Mouse (Mus musculus) frontal cortex, postnatal 10 days (tissue): ENCODE measurements at regions not wholly inside any gene's neighbourhood (a gene's known extent, or its start where the extent isn't known, plus 50 kb on each side); places are given as distances from the start of the nearest gene placed in this dataset.
A peak's percentile ranks its signal among the peaks of the same experiment; 100 is the strongest.

ENCODE experiments used
- DNase-seq, 2 experiments: peaks; one replicate each; pipeline ENCODE4 v3.0.0; 2022; ENCODE audit warnings: low spot score in 2 of 2, mixed read lengths in 1 of 2

DNA sequence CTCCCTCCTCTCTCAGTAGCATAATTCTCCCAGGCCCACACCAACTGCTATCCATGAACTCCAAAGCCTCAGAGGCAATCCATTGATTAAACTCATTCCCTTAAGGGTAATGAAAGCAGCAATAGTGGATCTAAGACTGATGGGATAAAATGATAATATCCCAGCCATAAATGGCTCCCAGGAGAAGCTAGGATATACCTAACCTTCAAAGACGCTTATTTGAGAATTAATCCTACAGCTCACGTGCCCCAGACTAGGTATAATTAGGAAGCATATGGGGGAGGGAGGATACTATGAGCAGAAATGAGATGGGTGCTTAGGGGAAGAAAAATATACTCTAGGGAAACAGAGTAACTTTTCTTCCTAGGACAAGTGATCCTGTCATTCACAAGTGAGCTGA lies 52.8 kb upstream of the Rnf32 start:
- DNase-seq, result no peak

DNA sequence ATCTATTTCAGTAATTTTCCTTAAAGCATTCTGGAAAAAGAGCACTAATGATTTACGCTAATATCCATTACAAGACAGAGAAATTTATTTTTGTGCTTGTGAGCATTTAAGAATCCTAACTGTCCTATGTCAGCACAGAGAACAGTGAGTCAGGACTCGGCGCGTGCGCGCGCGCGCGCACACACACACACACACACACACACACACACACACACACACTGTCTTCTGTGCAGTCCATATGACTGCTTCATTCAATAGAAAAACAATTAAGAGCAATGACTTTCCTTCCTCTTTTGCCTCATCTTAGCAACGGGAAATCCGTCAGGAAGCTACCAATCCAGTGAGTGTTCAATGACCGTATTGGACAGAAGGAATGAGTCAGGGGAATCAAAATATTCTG lies 53.3 kb upstream of the Rnf32 start:
- no peak for DNase-seq

DNA sequence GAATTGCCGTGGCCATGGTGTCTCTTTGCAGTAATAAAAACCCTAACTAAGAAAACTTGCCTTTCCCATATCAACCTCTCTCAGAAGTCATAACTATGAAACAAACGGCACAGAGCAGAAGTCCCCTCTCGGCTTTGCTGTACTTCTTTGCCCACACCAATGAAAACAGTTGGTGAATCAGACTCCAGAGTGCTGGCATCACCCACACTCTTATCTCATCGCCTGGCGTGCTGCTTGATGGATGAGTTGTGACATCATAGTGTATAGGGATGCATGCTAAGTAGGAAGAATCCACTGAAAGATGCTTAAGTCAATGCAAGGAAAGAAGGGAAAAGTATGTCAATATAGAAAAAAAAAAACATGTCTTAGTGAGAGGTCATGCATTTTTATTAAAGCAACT lies 58.3 kb upstream of the Rnf32 start:
- no peak for DNase-seq

DNA sequence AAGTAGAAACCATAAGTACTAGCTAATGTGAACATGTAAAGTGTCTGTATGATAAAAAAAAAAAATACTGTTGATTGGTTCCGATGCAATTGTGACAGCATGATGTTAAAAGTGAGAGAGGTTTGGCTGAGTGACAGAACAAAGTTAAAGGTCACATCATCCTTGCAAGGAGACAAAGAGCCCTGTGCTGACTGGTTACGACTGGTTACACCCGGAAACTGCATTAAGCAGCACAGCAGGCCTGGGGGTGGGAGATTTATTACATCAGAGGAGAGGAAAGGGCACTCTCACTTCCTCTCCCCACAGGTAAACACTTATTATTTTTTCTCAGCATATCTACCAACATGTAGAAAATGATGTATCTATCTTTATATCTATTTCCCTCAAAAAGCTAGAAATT lies 63.5 kb upstream of the Rnf32 start:
- no peak for DNase-seq

DNA sequence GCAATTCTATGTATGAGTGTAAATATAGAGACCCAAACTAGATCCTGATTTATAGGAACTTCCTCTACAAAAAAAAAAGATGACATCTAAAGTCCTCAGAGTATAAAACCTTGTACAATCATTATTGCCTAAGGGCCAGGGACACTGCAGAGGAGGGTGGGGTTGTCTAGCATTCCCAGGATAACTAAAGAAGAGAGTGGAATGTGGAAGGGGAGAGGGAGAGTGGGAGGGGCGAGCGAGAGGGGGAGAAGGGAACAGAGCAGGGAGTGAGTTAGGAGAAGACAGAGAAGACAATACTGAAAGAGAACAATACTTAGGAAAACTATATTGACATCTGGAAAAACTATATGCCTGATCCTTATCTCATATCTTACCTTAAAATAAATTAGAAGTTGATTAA lies 64.0 kb upstream of the Rnf32 start:
- DNase-seq, result no peak

DNA sequence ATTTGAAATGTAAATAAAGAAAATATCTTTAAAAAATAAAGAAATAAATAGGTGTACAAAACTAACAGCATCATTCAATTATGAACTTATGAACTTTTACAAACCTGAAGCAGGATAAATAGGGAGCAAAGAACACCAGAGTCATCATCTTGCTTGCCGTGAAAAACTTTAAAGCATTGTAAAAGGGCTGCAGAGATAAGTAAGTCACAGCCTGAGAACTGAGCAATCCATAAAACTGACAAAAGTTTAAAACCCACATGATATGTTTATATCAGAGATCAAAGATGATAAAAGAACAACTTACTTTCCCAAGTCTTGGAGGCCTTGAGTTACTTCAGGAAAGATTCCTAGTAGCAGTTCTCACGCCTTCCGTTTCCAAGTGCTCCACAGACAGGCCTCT lies 66.1 kb upstream of the Rnf32 start:
- no peak for DNase-seq

DNA sequence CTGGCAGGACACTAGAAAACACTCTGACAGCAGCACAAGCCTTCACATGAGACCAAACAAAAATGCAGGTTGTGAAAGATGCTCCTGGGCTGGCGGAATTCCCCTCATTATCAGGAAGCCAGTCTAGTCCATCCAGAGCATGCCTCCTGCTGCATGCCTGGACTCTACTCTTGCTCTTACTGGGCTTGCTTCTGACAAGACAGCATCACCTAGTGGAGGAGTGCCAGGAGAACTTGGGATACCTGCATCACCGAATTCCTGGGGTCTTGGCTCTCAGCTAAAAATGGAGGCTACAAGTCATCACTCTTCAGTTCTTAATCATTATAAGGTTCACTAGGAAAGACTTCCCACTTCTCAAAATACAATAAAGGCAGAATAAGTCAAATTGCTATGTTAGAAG lies 78.8 kb upstream of the Rnf32 start:
- DNase-seq, result no peak

DNA sequence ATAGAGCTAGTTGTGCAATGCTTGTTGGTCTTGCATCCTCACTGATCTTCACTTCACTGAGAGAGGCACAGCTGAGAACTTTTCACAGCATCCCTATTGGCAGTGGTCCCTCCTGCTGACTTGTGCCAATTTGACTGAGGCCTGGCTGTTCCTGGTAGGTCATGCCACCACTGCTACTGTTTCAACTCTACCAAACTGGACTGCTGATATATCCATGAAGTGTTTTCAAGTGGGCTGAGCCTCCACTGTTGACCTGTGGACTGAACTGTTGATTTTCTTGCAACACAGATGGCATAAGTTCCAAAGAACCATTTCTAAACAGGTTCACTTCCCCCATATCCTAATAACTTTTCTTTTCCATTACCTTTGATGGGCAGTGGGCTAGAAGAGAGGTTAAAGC lies 83.3 kb upstream of the Rnf32 start:
- DNase-seq, result no peak

DNA sequence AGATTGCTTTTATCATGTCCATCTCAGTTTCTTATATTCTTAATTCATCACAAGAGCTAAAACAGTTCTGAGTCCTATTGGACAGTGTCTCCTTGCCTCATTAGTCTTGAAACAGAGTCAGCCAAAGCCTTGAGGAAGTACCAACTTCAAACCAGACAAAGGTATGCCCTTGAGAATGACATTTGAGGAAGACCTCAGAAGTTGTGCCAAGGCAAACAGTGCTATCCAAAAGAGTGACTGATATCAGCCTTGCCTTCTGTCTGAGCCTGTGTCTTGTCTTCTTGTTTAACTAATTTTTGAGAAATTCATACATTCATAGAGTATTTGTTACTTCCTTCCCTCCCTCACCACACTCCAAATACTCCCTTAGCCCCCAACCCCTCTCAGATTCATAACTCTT lies 88.5 kb upstream of the Rnf32 start:
- DNase-seq, result no peak

DNA sequence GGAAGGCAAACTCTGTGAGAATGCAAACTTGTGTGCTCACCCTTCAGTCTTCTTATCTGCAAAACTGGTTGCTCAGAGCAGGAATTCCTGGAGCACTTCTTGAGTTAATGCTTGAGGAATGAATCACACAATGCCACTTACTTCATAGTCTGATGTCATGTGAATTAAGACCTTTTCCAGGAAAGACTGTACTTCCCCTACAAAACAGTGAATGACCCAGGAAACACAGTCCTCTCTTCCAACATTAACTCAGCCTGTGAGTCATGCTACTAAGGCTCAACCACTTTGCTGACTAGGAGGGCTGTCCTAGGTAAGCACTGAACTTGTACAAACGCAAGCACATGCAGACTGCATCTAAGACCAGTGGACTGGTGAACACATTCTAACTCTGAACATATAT lies 112.5 kb upstream of the Rnf32 start:
- no peak for DNase-seq

DNA sequence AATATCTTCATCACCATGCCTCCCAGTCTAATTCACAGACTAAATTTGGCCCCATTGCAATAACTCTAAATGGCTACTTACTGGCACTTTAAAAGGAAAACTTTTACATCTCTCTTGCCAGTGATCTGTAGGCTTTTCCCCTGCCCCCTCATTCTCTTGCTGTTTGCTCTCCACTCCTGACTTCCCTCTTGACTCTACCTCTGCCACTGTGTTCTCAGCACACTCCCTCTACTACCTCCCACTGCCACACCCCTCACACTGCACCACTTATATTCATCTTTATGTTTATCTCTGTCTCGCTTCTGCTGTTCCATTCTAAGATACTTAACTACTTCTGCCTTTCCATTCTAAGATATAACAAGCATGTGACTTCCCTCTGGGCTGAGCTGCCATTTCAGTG lies 141.4 kb upstream of the Rnf32 start:
- no peak for DNase-seq

DNA sequence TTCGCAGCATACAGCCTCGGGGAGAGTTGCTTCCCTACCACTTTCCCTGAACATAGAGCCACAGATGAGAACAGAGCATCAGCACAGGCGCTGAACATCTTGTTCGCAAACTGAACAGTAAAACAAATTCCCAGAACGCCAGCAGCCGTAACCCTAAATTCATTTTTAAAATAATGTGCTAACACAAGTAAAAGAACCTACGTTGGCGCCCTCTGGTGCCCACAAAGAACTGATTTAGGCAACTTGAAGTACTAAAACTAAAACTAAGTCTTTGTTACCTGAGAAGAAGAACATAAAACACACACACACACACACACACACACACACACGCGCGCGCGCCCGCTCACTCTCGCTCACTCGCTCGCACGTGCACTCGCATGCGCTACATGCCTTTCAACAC lies 159.2 kb upstream of the Rnf32 start:
- DNase-seq, result peak in 1 of 2 experiments; percentile 46

DNA sequence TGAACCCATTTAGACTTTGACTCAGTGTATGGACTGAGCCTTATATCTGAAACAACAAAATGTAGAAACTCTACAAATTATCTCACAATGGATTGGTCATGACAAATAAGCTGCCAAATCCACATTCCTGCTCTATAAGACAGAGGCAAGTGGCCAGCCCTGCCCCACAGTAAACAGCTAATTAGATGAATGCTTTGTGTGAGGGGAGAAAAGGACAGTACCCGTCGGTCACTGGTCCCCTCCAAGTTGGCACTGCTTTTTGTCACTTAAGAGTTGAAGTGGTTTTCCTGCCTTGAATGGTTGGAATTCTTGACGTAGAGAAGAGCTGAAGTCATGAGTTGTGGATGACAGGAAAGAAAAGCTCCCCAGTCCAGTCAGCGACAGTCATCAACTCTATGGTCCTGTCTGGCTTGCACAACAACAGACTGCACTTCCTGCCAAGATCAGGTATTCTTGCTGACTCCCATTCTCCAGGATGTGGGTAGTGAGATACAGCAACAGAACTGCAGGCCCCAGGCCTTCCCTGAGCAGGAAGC lies 162.3 kb upstream of the Rnf32 start:
- no peak for DNase-seq

DNA sequence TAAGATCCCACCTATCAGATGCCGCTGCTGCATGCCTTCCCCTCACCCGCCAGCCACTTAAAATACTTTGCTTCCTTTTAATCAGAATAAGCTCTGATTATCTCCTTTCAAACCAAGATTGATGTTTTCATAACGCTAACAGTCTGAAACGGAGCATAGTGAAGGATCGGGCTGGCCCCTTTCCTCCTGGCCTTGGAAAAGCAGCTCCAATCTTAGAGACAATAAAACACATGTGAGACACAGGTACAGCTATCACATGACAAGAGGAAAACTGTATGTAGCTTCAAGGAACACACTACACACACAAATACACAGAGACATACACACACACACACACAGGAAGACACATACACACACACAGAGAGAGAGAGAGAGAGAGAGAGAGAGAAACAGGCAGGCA lies 165.3 kb upstream of the Rnf32 start:
- no peak for DNase-seq

DNA sequence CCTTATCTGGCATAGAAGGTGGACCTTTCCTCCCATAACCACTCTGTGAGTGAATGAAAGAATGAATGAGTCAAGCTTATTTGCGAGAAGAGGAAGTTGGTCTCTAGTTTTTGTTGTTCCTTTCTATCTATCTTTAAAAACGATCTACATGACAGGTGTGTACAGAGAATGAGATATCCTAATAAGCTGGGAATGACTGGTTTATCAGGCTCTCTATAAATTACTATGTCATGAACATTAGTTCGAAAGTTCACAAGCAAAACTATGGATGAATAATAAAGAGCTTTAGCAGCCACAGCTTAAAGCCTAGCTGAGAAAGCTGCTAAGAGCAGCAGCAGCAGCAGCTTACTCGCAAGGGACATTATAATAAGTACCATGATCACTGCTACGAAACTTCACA lies 165.8 kb upstream of the Rnf32 start:
- no peak for DNase-seq

DNA sequence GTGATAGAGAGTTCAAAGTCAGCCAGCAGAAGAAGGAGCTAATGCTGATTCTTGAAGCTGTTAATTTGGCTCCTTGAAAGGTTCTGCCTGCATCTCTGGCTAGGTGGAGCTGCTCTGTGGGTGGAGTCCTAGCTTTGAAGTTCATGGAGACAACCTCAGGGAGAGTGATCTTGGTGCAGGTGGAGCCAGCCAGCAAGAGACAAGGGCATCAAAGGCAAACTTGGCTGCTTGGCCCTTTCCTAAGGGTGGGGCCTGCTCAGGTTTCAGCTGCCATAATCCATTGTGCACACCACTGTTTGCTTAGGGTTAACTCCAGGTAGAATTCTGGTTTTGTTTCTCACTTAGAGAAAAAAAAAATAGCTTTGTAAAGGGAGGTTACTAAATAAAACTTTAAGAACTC lies 170.7 kb upstream of the Rnf32 start:
- no peak for DNase-seq

DNA sequence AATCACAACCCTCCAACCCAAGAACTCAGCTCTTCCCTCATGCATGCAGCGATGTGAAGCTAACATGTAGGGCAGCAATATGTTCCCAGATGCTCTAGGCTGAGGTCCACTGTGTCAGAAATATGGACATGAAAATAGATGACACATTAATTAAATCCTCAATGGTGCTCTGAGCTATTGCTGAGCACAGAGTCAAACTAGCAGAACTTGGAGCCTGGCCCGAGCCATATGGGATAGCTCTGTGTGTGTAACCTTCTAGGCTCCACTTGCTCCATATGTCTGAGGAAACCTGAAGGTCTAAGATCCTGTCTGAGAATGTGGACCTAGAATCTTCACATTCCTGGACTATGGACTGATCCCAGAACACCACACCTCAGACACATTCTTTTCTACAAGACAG lies 203.0 kb upstream of the Rnf32 start:
- DNase-seq, result no peak

DNA sequence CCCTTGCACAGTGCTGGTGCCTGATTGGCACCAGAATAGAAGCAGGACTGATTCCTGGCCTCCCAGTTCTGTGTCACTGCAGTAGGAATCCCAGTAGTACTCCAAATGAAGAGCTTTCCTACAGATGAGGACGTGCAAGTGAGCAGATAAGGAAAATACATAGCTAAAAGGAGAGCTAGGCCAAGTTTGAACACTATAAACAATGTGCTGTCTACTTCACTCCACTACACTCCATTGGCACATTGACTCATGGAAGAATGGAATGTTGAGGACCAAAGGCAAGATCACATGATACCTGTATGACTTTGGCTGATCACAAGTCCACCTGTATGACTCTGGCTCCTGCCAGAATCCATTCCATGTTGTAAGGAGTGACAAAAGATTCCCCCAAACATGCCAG lies 215.9 kb upstream of the Rnf32 start:
- DNase-seq, result no peak

DNA sequence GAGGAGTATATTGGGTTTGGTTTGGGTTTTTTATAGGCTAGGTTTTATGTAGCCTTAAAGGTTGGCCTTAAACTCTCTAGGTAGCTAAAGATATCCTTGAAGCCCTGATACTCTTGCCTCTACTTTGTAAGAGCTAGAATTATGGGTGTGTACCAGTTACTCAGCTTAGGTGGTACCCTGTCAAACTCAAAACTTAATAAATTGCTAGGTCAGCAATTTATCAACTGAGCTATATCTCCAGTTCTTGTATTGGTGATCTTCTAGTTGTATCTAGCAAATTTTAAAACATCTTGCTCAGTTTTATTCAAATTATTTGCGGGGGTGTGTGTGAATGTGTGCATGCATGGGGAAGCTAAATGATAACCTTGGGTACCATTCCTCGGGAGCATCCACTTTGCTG lies 225.4 kb upstream of the Rnf32 start:
- no peak for DNase-seq

DNA sequence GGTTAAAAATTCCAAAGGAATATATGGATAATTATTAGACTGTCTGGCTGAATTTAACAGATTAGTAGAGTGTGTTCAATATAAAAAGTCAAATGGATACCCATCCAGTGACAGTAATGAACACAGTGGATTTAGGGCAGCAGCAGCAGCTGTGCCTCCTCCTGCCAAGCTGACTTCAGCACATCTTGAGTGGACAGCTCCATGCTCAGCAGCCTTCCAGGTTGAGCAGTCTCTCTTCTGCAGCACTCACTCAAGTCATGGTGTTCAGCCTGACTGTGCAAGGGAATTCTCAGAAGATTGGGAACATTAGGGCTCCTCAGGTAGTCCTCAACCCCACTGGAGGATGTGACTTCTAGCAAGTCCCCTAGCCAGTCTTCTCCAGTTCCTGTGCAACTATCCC lies 240.8 kb upstream of the Rnf32 start:
- DNase-seq, result no peak

DNA sequence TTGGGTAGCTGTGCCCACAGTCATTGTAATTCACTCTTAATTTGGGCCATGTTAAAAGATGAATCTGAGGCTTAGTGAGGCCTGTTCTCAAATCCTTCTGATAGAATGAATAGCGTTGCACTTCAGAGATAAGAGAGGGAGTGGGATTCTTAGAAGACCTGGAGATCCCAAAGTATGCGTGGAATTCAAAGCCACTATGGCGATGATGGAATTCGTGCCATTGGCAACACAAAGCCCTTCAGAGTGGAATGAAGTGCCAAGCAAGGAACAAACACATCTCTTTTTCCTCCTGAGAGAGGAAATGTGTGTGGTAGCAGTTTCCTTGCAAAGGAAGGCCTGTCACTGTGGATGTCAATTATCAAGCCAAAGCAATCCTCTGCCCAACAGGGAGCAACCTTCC lies 248.3 kb upstream of the Rnf32 start:
- DNase-seq, result no peak

DNA sequence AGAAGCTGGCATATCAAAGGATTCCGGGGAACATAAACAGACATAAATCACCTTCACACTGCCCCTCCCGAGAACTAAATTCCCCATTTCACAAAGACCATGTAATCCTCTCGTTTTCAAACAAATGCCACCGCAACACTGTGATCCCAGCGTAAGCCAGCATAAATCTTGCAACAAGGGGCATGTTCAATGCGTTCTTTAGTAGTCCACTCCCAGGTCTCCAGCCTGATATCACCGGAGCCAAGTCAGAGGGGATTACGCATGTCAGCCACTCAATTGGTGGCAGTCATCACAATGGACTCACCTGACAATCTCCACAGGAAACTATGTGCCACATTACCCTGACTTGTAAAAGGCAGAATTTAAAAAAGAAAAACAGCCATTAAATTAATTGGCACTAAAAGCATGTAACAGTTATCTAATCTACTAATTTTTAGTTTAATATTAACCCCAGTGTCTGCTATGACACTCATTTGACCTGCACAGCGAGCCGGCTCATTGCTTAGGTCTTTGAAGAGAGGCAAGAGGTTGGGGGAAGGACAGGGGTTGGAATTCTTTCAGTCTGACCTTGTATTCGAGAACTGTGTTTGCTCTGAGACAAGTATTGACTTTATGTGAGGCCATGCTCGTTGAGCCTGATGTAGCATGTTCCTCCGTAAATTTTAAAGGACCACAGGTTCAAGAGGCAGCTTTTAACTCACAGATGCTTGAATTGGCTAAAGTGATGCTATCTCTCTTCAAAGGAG lies 252.0 kb upstream of the Rnf32 start:
- no peak for DNase-seq

DNA sequence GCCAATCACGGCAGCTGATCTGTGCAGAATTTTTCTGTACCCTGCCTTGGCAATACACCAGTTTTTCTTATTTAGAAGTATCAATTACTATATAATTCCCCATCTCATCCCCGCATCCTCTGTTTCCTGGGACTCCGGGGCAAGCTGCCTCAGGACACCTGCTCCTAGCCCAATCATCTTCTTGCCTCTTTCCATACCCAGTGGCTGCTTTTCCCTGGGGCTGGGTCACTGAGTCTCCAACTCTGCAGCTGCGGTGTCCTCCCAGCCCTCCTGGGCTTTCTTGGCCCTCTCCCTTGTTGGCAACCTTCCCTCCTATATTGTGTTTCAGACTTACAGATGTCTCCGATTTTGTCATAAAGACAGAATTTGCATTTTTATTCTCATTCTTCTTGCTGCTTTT lies 254.8 kb upstream of the Rnf32 start:
- DNase-seq, result no peak
